Mouse (Mus musculus) forebrain, embryonic 14.5 days (tissue): ENCODE measurements around the gene Apaf1. TPM values are rescaled to one million over a fixed set of nuclear protein-coding genes. Genes with fewer than 3 reads are reported as not detected.

Experiments
- ATAC-seq: fragments of 200-750 bp; cut with Nextera tagmentation; 2 replicates; pipeline ENCODE4 v1.8.0; 2017; ENCODE audit warnings: mild to moderate bottlenecking, moderate library complexity
- DNase-seq: peaks from one replicate; pipeline ENCODE4 v3.0.0-alpha.2; 2015; ENCODE audit warnings: low spot score
- H3K27ac ChIP-seq: fragments of 300-500 bp; sonication (generic); 2 replicates; pipeline ENCODE4 v1.5.1; 2014; ENCODE audit warnings: low read depth, mild to moderate bottlenecking, control low read depth, low read length, moderate library complexity
- H3K27me3 ChIP-seq: fragments of 300-500 bp; sonication (generic); replicated peaks from 2 replicates; pipeline ENCODE4 v1.6.1; 2014; ENCODE audit warnings: low read length, control low read depth, mixed read lengths; ENCODE audit not compliant: control insufficient read depth, insufficient read depth
- H3K36me3 ChIP-seq: fragments of 300-500 bp; sonication (generic); 2 replicates; pipeline ENCODE4 v1.6.1; 2014; ENCODE audit warnings: low read length, control low read depth; ENCODE audit not compliant: control insufficient read depth, insufficient read depth
- H3K4me1 ChIP-seq: fragments of 300-500 bp; sonication (generic); 2 replicates; pipeline ENCODE4 v1.6.1; 2014; ENCODE audit warnings: antibody characterized with exemption, low read length, control low read depth; ENCODE audit not compliant: control insufficient read depth, insufficient read depth
- H3K4me2 ChIP-seq: fragments of 300-500 bp; sonication (generic); 2 replicates; pipeline ENCODE4 v1.6.1; 2014; ENCODE audit warnings: mild to moderate bottlenecking, control low read depth, low read length
- H3K4me3 ChIP-seq: fragments of 300-500 bp; sonication (generic); 2 replicates; pipeline ENCODE4 v1.5.1; 2014; ENCODE audit warnings: low read depth, low read length, control low read depth
- H3K9ac ChIP-seq: fragments of 300-500 bp; sonication (generic); 2 replicates; pipeline ENCODE4 v1.6.1; 2014; ENCODE audit warnings: mild to moderate bottlenecking, low read length, control low read depth, moderate library complexity
- H3K9me3 ChIP-seq: fragments of 300-500 bp; sonication (generic); replicated peaks from 2 replicates; pipeline ENCODE4 v1.6.1; 2016; ENCODE audit warnings: low read length, control low read depth, mixed read lengths; ENCODE audit not compliant: control insufficient read depth
- WGBS: fragments of 180-500 bp; shearing (Covaris S2); extraction: QIAGEN DNeasy Blood & Tissue Kit; methylation state at CpG from one replicate; pipeline ENCODE4 v1.1.7; 2014; 5-methylcytosine and 5-hydroxymethylcytosine counted together
- polyA plus RNA-seq: library from polyadenylated mRNA; unstranded; fragments of >200 nt; fragmentation: Nextera tagmentation; extraction: Ambion mirVana; gene quantifications from 2 replicates; pipeline ENCODE4 v1.2.1, GENCODE M21; 2014

The Apaf1 gene
- polyA plus RNA-seq, 1 experiment from 2014 or later: 22.9 TPM

DNA sequence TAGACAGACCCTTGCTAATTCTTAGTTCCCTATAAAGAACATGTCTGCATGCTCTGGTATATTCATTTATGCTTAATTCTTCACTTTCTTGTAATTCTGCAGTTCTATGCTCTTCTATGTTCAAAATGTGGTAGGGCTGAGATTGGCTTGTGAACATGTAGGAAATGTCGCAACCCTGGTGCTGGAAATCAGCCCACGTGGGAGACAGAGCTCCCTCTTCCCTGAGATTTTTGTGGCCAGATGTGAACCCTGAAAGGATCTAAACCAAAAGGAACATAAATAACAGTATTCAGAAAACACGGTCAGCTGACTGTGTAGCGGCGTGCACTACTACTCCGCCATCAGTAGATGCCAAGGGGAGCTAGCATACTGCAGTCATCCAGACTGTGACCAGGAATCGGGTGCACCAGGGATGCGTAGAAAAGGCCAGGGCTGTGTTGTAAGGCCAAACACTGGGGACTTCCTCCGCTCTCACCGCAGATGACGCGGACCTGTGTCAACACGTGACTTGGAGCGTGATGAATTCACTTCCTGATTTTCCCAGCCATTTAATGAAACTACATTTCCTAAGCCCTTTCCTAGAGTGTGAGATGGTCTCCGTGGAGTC, 129.4 kb downstream of the Apaf1 start:
- ATAC-seq (no peak), DNase-seq (no peak)
- H3K27me3 ChIP-seq: no peaks in the 10 kb centered on the region

DNA sequence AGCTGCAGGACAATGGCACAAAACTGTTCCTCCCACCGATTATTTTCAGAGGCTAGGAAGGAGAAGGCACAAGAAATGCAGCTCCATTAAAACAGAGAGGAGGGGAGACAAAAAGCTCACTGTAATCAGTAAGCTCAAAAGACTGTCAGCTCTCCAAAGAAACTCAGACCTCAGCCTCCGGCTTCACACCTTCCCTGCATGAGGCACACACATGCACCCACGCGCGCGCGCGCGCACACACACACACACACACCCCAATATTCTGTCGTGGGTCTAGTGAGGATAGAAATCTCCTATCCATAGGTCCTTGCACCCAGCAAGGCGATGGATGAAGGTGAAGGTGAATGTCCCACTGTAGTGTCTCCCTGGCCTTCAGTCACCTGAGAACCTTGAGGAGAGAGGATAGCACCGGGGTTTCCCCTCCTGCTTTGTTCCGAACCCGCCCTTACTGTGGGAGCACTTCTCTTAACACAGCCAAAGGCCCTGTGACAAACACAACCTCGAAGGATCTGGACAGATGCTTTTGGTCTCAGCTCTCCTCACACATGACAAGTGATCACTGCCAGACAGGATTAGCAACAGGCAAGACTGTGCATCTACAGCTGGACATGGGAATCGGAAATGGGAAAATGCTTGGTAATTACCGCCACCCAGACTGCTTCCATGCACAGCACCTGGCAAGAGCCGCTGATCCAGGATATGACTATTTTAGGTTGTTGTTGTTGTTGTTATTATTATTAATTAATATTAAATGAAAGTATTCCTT, 134.8 kb downstream of the Apaf1 start:
- Histone ChIP-seq H3K9me3 (no peaks in the 10 kb centered on the region), H3K36me3 (no peaks in the 10 kb centered on the region), H3K4me1 (no peaks in the 10 kb centered on the region), H3K9ac (no peak overlapping the region), H3K4me3 (no peak overlapping the region), H3K27ac (no peak overlapping the region), H3K4me2 (no peak overlapping the region), H3K27me3 (no peaks in the 10 kb centered on the region)
- no peak for ATAC-seq
- WGBS: 92% methylated on average over 18 of the region's 18 CpGs
- DNase-seq: no peak

More for the DNA sequence above, 129.4 kb downstream of the Apaf1 start:
- H3K9ac ChIP-seq: no peak overlapping the region
- no peak overlapping the region for H3K4me2 ChIP-seq
- WGBS: 91% methylated on average over 15 of the region's 15 CpGs
- no peak overlapping the region for H3K4me3 ChIP-seq
- no peak overlapping the region for H3K27ac ChIP-seq
- no peaks in the 10 kb centered on the region for H3K9me3 ChIP-seq
- H3K36me3 ChIP-seq: 0 out of 2 replicates have a peak, but pooled peaks cover 3% of the 10 kb centered on the region
- no peaks in the 10 kb centered on the region for H3K4me1 ChIP-seq

DNA sequence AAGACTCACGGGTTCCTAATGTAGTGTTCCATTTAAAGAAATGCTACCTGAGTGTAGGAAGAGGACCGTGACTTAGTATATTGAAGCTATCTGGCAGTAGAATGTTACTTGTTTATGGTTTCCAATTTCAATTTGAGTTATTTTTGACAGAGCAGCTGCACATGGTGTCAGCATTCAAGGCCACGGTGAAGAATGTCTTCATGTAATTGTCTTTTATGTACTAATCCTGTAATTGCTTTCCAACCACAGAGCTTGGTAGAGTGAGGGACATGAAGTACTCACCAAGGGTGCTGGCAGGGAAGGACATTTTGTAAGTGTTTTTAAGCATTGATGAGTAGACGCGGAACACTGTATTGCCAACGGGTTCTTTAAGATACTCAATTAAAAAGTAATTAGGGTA, 135.5 kb downstream of the Apaf1 start:
- 70% methylated on average over 6 of the region's 6 CpGs for WGBS
- Histone ChIP-seq H3K9ac (no peak overlapping the region), H3K9me3 (no peaks in the 10 kb centered on the region), H3K4me3 (no peak overlapping the region), H3K4me1 (no peaks in the 10 kb centered on the region), H3K36me3 (no peaks in the 10 kb centered on the region), H3K4me2 (no peak overlapping the region), H3K27me3 (no peaks in the 10 kb centered on the region), H3K27ac (no peak overlapping the region)
- DNase-seq (no peak), ATAC-seq (no peak)

DNA sequence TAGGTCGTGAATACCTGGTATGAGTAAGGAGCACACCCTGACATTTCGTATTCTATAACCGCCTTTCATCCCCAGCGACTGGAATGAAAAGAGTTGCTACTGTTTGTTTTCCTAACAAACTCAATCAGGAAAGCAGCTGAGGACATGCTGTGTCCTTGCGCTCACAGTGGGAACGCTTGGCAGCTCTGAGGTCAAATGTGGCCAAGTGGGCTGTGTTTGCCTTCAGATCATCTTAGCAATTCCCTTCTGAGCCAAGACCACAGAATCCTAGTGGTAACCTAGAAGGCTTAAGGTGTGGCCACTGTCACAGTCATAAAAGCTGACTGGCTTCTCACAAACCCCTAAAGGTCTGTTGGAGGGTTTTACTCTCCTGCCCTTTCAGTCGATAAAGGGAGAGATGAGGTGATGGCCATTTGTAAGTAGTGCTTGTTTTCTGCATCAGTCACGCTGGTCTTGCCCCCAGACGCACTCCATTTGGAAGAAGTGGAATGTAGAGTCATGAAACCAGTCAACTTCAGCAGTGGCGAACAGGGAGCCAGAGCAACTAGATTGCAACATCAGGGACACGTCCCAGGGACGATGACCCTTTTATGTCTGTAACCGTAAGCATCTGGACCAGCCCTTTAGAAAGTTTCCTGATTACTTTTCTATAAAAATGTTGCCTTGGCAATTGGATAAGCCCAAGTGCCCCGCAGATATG, 140.4 kb downstream of the Apaf1 start:
- Histone ChIP-seq H3K36me3 (no peaks in the 10 kb centered on the region), H3K27me3 (no peaks in the 10 kb centered on the region), H3K9ac (no peak overlapping the region), H3K9me3 (no peaks in the 10 kb centered on the region), H3K4me3 (no peak overlapping the region), H3K4me2 (no peak overlapping the region), H3K27ac (no peak overlapping the region), H3K4me1 (no peaks in the 10 kb centered on the region)
- WGBS: 90% methylated on average over 14 of the region's 14 CpGs
- ATAC-seq: no peak
- DNase-seq: no peak

DNA sequence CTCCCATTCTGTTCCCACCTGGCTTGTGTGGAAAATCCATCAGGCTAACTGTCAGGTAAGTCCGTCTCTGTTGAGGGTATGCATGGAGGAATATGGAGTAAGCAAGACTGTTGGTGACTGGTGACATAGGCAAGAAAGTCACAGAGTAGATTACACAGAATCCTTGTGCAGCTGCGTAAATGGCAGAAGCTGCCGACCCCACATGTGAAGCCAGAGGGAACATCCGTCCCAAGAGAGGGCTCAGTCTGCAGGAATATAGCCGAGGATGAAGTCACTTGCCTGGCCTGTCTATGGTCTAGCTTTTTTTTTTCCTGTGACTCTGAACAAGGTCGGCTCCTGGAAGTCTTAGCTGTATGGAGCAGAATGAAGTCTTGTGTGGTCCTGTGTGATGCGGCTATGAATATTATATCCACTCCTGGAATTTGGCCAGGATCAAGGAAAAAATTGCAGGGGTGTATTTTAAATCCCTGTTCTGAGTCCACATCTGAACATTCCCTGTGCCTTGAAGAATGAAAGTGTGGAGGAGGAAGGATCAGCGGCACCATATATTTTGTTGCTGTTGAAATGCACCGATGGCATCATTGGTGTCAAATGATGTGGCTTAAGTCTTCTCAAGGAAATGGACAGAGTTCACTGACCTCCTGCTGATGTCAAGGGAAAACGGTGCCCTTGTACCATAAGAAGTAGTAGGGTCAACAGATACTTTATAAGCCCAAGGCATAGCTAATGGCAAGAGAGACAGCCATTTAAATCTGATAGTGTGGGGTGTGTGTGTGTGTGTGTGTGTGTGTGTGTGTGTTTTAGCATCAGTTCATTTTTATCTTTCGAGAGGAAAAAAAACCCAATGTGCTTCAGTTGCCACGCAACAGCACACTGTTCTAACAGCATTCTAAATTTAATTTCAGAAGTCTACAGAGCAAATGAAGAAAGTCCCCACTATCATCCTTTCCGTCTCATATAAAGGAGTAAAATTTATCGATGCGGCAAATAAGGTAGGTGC, 141.7 kb downstream of the Apaf1 start:
- no peak for DNase-seq

More for the DNA sequence above, 141.7 kb downstream of the Apaf1 start:
- no peak for ATAC-seq
- 89% methylated on average over 15 of the region's 15 CpGs for WGBS
- H3K4me2 ChIP-seq: no peak overlapping the region
- no peak overlapping the region for H3K27ac ChIP-seq
- H3K4me1 ChIP-seq: no peaks in the 10 kb centered on the region
- no peaks in the 10 kb centered on the region for H3K27me3 ChIP-seq
- no peak overlapping the region for H3K9ac ChIP-seq
- H3K36me3 ChIP-seq: no peaks in the 10 kb centered on the region
- no peaks in the 10 kb centered on the region for H3K9me3 ChIP-seq
- H3K4me3 ChIP-seq: no peak overlapping the region

Other genes starting within 250 kb of the Apaf1 start
- 9.6 and 12.7 TPM in 2 replicates for gene Ikbip, start 170 bp upstream of the Apaf1 start, polyA plus RNA-seq
- 489 and 493 TPM in 2 replicates for gene Slc25a3, start 41.3 kb upstream of the Apaf1 start, polyA plus RNA-seq
- gene Tmpo, start 98.5 kb upstream of the Apaf1 start, polyA plus RNA-seq: 157 and 165 TPM in 2 replicates